Mouse (Mus musculus) liver, embryonic 15.5 days (tissue): ENCODE measurements at regions not wholly inside any gene's neighbourhood (a gene's known extent, or its start where the extent isn't known, plus 50 kb on each side); places are given as distances from the start of the nearest gene placed in this dataset.

ENCODE experiments used
- ATAC-seq: fragments of 200-750 bp; cut with Nextera tagmentation; 2 replicates; pipeline ENCODE4 v1.8.0; 2017; ENCODE audit warnings: moderate number of reproducible peaks, mild to moderate bottlenecking, moderate library complexity; ENCODE audit not compliant: insufficient read depth
- H3K27ac ChIP-seq: fragments of 300-500 bp; sonication (generic); replicated peaks from 2 replicates; pipeline ENCODE4 v1.5.1; 2015; ENCODE audit warnings: mild to moderate bottlenecking, inconsistent platforms
- H3K27me3 ChIP-seq: fragments of 300-500 bp; sonication (generic); 2 replicates; pipeline ENCODE4 v1.6.1; 2015; ENCODE audit warnings: mild to moderate bottlenecking, inconsistent platforms
- H3K36me3 ChIP-seq: fragments of 300-500 bp; sonication (generic); replicated peaks from 2 replicates; pipeline ENCODE4 v1.6.1; 2015; ENCODE audit warnings: moderate library complexity, mild to moderate bottlenecking, inconsistent platforms
- H3K4me1 ChIP-seq: fragments of 300-500 bp; sonication (generic); replicated peaks from 2 replicates; pipeline ENCODE4 v1.6.1; 2015; ENCODE audit warnings: inconsistent platforms
- H3K4me2 ChIP-seq: fragments of 300-500 bp; sonication (generic); 2 replicates; pipeline ENCODE4 v1.6.1; 2015; ENCODE audit warnings: moderate library complexity, mild to moderate bottlenecking, inconsistent platforms
- H3K4me3 ChIP-seq: fragments of 300-500 bp; sonication (generic); replicated peaks from 2 replicates; pipeline ENCODE4 v1.5.1; 2015; ENCODE audit warnings: mild to moderate bottlenecking, inconsistent platforms
- H3K9ac ChIP-seq: fragments of 300-500 bp; sonication (generic); 2 replicates; pipeline ENCODE4 v1.6.1; 2015; ENCODE audit warnings: moderate library complexity, mild to moderate bottlenecking, inconsistent platforms
- H3K9me3 ChIP-seq: fragments of 300-500 bp; sonication (generic); replicated peaks from 2 replicates; pipeline ENCODE4 v1.6.1; 2016; ENCODE audit warnings: inconsistent platforms
- WGBS: fragments of 180-500 bp; shearing (Covaris S2); methylation state at CpG from one replicate; pipeline ENCODE4 v1.1.7; 2015; ENCODE audit warnings: mixed read lengths; ENCODE audit not compliant: insufficient replicate concordance; 5-methylcytosine and 5-hydroxymethylcytosine counted together

GRCm38 (mm10) chr6:82860485-82860884 is 79.1 kb downstream of the Sema4f start:
- Histone ChIP-seq H3K27me3 (no peaks in the 10 kb centered on the region), H3K4me1 (peaks cover 20% of the 10 kb centered on the region), H3K9me3 (no peaks in the 10 kb centered on the region), H3K27ac (no peak overlapping the region), H3K4me3 (no peak overlapping the region), H3K36me3 (no peaks in the 10 kb centered on the region), H3K4me2 (no peak overlapping the region), H3K9ac (no peak overlapping the region)
- no peak for ATAC-seq
- WGBS, result 72% methylated on average over 6 of the region's 6 CpGs

GRCm38 (mm10) chr6:82856218-82856617 is 82.0 kb upstream of the Hk2 start:
- Histone ChIP-seq H3K27me3 (no peaks in the 10 kb centered on the region), H3K9ac (no peak overlapping the region), H3K27ac (no peak overlapping the region), H3K36me3 (no peaks in the 10 kb centered on the region), H3K9me3 (no peaks in the 10 kb centered on the region), H3K4me1 (no peaks in the 10 kb centered on the region), H3K4me2 (no peak overlapping the region), H3K4me3 (no peak overlapping the region)
- ATAC-seq, result no peak
- 61% methylated on average over 9 of the region's 9 CpGs for WGBS

DNA sequence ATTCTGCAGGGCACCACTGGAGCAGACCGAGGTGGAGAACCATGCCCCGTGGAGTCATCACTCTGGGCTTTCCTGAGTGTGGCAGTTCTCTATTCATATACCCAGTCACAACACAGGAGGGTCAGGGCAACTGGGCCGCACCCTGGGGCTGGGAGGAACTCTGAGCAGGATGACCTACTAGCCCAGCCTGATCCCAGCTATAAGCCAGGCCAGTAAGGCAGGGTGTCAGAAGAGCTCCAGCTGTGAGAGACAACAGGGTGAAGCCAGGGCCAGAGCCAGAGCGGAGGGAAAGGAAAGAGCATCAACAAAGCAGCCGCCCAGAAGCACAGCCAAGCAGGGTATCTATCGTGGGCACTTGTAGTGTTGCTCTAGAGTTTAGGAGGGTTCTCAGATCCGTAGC is 81.1 kb upstream of the Hk2 start:
- WGBS, result 63% methylated on average over 7 of the region's 7 CpGs
- Histone ChIP-seq H3K4me1 (no peaks in the 10 kb centered on the region), H3K4me3 (no peak overlapping the region), H3K4me2 (no peak overlapping the region), H3K36me3 (no peaks in the 10 kb centered on the region), H3K9ac (no peak overlapping the region), H3K27ac (no peak overlapping the region), H3K9me3 (no peaks in the 10 kb centered on the region), H3K27me3 (no peaks in the 10 kb centered on the region)
- no peak for ATAC-seq

- Histone ChIP-seq H3K9ac (no peak overlapping the region), H3K4me3 (no peak overlapping the region), H3K27ac (no peak overlapping the region), H3K9me3 (no peaks in the 10 kb centered on the region), H3K4me1 (no peaks in the 10 kb centered on the region), H3K36me3 (no peaks in the 10 kb centered on the region), H3K27me3 (no peaks in the 10 kb centered on the region), H3K4me2 (no peak overlapping the region)
- no peak for ATAC-seq
Observed at GRCm38 (mm10) chr6:82854780-82855179, 80.5 kb upstream of the Hk2 start.

GRCm38 (mm10) chr6:82854338-82854737 is 80.1 kb upstream of the Hk2 start:
- no peaks in the 10 kb centered on the region for H3K9me3 ChIP-seq
- no peak overlapping the region for H3K27ac ChIP-seq
- H3K4me1 ChIP-seq, result no peaks in the 10 kb centered on the region
- H3K4me3 ChIP-seq, result no peak overlapping the region
- no peak for ATAC-seq
- no peak overlapping the region for H3K9ac ChIP-seq
- H3K4me2 ChIP-seq, result no peak overlapping the region
- no peaks in the 10 kb centered on the region for H3K36me3 ChIP-seq
- WGBS, result 55% methylated on average over 6 of the region's 6 CpGs
- H3K27me3 ChIP-seq, result no peaks in the 10 kb centered on the region

GRCm38 (mm10) chr6:82853076-82853475 is 78.8 kb upstream of the Hk2 start:
- H3K36me3 ChIP-seq, result no peaks in the 10 kb centered on the region
- H3K4me1 ChIP-seq, result no peaks in the 10 kb centered on the region
- H3K4me2 ChIP-seq, result no peak overlapping the region
- no peak overlapping the region for H3K4me3 ChIP-seq
- no peak for ATAC-seq
- WGBS, result 65% methylated on average over 5 of the region's 5 CpGs
- H3K27me3 ChIP-seq, result no peaks in the 10 kb centered on the region
- H3K9me3 ChIP-seq, result no peaks in the 10 kb centered on the region
- no peak overlapping the region for H3K27ac ChIP-seq
- no peak overlapping the region for H3K9ac ChIP-seq

GRCm38 (mm10) chr6:82850556-82850955 is 76.3 kb upstream of the Hk2 start:
- Histone ChIP-seq H3K27me3 (no peaks in the 10 kb centered on the region), H3K4me1 (no peaks in the 10 kb centered on the region), H3K4me2 (no peak overlapping the region), H3K9me3 (no peaks in the 10 kb centered on the region), H3K27ac (no peak overlapping the region), H3K4me3 (no peak overlapping the region), H3K36me3 (no peaks in the 10 kb centered on the region), H3K9ac (no peak overlapping the region)
- no peak for ATAC-seq
- 78% methylated on average over 9 of the region's 9 CpGs for WGBS

DNA sequence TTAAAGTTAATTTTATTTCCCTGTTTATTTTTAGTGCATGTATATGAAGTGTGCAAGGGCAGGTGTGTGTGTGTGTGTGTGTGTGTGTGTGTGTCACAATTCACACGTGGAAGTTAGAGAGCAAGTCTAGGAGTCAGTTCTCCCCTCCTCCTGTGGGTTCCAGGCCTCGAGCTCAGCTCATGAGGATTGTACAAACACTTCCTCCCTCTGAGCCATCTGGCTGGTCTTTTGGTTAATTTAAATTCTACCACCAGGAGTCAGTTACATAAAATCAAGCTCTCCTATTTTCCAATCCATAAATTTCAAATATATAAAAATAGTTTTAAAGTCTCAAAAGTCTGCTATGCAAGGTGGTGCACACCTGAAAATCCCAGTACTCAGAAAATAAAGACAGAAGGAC is 73.3 kb upstream of the Hk2 start:
- no peaks in the 10 kb centered on the region for H3K4me1 ChIP-seq
- H3K4me3 ChIP-seq, result no peak overlapping the region
- H3K27ac ChIP-seq, result no peak overlapping the region
- no peak overlapping the region for H3K4me2 ChIP-seq
- 12% methylated on average over 2 of the region's 2 CpGs for WGBS
- no peak overlapping the region for H3K9ac ChIP-seq
- no peaks in the 10 kb centered on the region for H3K9me3 ChIP-seq
- ATAC-seq, result no peak
- H3K27me3 ChIP-seq, result no peaks in the 10 kb centered on the region
- no peaks in the 10 kb centered on the region for H3K36me3 ChIP-seq

DNA sequence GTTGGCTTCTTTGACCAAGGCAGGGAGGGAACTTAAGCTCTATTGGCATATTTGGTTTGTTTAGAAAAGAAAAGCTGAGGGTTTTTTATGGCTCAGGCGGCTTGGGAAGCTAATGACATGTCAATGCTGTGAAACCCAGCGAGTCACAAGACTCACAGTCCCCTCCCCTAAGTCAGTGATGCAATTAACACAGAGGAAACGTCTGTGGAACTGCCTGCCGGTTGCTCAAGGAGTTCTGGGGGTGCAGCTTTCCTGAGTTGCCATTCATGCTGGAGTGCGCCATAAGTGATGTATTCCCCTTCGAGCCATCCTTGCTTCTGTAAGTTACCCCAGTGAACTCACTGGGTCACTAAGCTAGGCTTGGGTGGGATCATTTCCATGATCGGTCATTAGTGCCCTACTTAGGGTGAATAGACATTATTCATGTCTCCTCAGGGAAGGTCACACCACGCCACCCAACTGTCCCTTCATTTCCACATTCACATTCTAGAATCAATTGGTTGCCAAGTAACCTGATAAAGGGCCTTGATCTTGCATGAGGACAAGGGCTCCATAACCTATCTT is 72.4 kb upstream of the Hk2 start:
- H3K9me3 ChIP-seq, result no peaks in the 10 kb centered on the region
- WGBS, result 52% methylated on average over 8 of the region's 8 CpGs
- H3K4me1 ChIP-seq, result no peaks in the 10 kb centered on the region
- H3K9ac ChIP-seq, result no peak overlapping the region
- H3K27ac ChIP-seq, result no peak overlapping the region
- no peak overlapping the region for H3K4me3 ChIP-seq
- no peaks in the 10 kb centered on the region for H3K27me3 ChIP-seq
- H3K4me2 ChIP-seq, result no peak overlapping the region
- ATAC-seq, result no peak
- no peaks in the 10 kb centered on the region for H3K36me3 ChIP-seq

DNA sequence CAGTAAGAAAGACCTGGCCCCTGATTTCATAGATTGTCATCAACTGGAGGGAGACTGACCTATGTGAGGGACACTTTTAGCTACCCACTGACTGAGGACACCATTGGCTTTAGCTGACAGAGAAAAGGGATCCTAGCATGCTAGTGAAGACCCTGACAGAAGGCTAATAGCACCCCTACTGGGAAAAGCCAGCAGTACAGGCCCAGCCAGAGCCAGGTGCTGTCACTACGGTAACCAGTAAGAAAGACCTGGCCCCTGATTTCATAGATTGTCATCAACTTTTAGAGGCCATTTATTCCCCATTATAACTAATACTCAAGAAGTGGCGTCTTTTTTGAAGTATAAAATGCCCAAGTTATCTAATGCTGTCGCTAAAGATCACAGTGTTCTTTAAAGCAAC is 70.2 kb upstream of the Hk2 start:
- WGBS, result 49% methylated on average over 3 of the region's 3 CpGs
- Histone ChIP-seq H3K9ac (no peak overlapping the region), H3K4me2 (no peak overlapping the region), H3K4me1 (no peaks in the 10 kb centered on the region), H3K27ac (no peak overlapping the region), H3K36me3 (no peaks in the 10 kb centered on the region), H3K4me3 (no peak overlapping the region), H3K27me3 (no peaks in the 10 kb centered on the region), H3K9me3 (no peaks in the 10 kb centered on the region)
- ATAC-seq, result no peak

GRCm38 (mm10) chr6:82843881-82844280 is 69.6 kb upstream of the Hk2 start:
- Histone ChIP-seq H3K9ac (no peak overlapping the region), H3K4me3 (no peak overlapping the region), H3K4me1 (no peaks in the 10 kb centered on the region), H3K4me2 (no peak overlapping the region), H3K27ac (no peak overlapping the region), H3K36me3 (no peaks in the 10 kb centered on the region), H3K9me3 (no peaks in the 10 kb centered on the region), H3K27me3 (no peaks in the 10 kb centered on the region)
- WGBS, result 45% methylated on average over 4 of the region's 4 CpGs
- no peak for ATAC-seq

GRCm38 (mm10) chr6:82837246-82837645 is 63.0 kb upstream of the Hk2 start:
- H3K4me1 ChIP-seq, result no peaks in the 10 kb centered on the region; the same call in 1 of the 2 replicates
- 69% methylated on average over 9 of the region's 9 CpGs for WGBS
- no peak overlapping the region for H3K4me3 ChIP-seq
- H3K27ac ChIP-seq, result no peak overlapping the region
- no peak for ATAC-seq
- no peak overlapping the region for H3K9ac ChIP-seq
- no peaks in the 10 kb centered on the region for H3K36me3 ChIP-seq
- no peak overlapping the region for H3K4me2 ChIP-seq
- no peaks in the 10 kb centered on the region for H3K27me3 ChIP-seq
- H3K9me3 ChIP-seq, result no peaks in the 10 kb centered on the region
